Mouse (Mus musculus) heart, adult 2 months (tissue): Measurements from ENCODE around the gene Phf14.

ENCODE experiments used
- CTCF ChIP-seq: fragments of 200-600 bp; IDR thresholded peaks from 2 replicates; pipeline ENCODE4 v1.8.1; 2022; ENCODE audit warnings: antibody characterized with exemption, mild to moderate bottlenecking, moderate library complexity
- EP300 ChIP-seq: fragments of 200-500 bp; IDR thresholded peaks from 2 replicates; pipeline ENCODE4 v1.6.1; 2011; ENCODE audit warnings: low read depth, low read length, control low read depth; ENCODE audit not compliant: insufficient read depth

DNA sequence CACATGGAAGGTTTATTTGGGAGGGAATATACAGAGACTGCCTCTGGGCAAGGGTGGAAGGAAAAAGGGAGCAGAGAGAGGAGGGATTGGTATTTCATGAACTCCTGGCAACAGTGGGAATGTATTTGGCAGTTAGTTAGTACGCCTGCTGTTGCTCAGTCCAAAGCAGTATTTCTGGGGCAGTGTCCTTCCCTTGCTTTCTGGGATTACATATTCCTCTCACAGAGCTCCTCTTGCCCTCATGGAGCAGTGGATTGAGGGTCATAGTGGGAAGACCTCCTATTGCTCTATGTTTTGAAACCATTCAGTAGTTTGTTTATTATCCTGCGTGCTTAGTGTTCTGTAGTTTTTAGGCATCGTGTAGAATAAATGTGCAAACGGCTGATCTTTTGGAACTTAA is 34.5 kb downstream of the Phf14 start:
- no peak for TF ChIP-seq EP300
- no peak for TF ChIP-seq CTCF
